ENCODE assay signal across 11 mouse cellular contexts in the genomic region with DNA sequence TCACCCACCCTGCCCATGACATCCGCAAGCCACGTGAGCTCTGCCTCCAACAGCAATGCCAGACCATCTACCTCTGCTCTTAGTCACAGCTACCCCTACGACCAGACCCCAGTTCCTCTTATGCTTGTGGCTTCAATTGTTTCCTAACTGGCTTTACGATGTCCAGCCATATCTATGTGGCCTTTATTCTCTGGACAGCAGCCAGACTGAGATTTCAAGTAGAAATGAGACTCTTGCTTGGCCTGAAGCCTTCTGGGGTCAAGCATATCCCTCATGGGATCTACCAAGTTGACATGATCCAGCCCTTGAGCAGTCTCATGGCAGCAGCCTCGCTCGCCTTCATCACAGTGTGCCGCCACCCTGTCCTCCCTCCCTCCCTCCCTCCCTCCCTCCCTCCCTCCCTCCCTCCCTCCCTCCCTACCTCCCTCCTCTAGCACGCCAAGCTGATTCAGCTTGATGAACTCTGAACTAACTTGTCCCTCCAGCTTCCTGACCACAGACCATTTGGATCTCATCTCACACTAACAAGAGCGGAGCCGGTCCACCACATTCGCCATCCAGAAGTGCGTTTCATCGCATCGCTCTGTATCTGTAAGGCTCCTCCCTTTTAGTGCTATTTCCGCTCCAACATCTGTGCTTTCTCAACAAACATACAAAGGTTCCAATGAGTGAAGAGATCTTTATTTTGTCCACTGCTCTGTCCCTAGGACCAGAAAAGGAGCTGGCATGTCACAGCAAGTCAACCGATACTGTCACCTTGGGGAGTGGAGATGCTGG. TPM values are rescaled to one million over a fixed set of nuclear protein-coding genes. Genes with fewer than 3 reads are reported as not detected.
DNase-seq lines count a peak whose midpoint lies in the region; ATAC-seq and TF ChIP-seq lines count a peak whose summit lies in the region.
"Had no signal": no experiment of that assay in that cellular context is flagged by ENCODE, and none has a peak within 500 bp of the region (broad histone marks: within the 10 kb centered on the region; RNA-seq: fewer than 3 reads in every experiment).

No protein-coding gene starts in this region.

- H3K27ac ChIP-seq in heart, postnatal 0 days (ENCODE audit: low read depth) = peak overlapping the region; percentile 57
- H3K27ac ChIP-seq: hindbrain, embryonic 13.5 days had no signal

- TF ChIP-seq EP300 in heart, postnatal 0 days (IDR thresholded peaks at IDR 0.05; ENCODE audit: low read depth) = no peak

- H3K27me3 ChIP-seq in heart, postnatal 0 days (ENCODE audit: control insufficient read depth, insufficient read depth, low read length) = no peaks in the 10 kb centered on the region

- H3K4me3 ChIP-seq in heart, postnatal 0 days (ENCODE audit: low read depth, low read length) = no peak overlapping the region
- H3K4me3 ChIP-seq: hindbrain, embryonic 13.5 days had no signal

- peak; percentile 22; the same call in 1 of the 2 replicates for ATAC-seq in heart, postnatal 0 days (ENCODE audit: insufficient read depth, low read depth)

- no peak overlapping the region for H3K9ac ChIP-seq in heart, postnatal 0 days (replicated peaks; ENCODE audit: low read depth, low read length)
- H3K9ac ChIP-seq: hindbrain, embryonic 13.5 days had no signal

- no peaks in the 10 kb centered on the region for H3K9me3 ChIP-seq in heart, postnatal 0 days (replicated peaks; ENCODE audit: control insufficient read depth, low read length)
- H3K9me3 ChIP-seq: G1E; hindbrain, embryonic 13.5 days had no signal

- peak; percentile 31 for DNase-seq in adrenal gland, postnatal 10 days
- no peak for DNase-seq in adrenal gland, adult (ENCODE audit: inconsistent age in 2 of 2, low spot score in 1 of 2)
- peak; percentile 73 for DNase-seq in 416B (ENCODE audit: low read depth)
- DNase-seq in heart, postnatal 0 days (ENCODE audit: low spot score) = no peak
- peak; percentile 31 for DNase-seq in lung, postnatal 10 days
- no peak for DNase-seq in cerebellum, adult 8-10 months
- no peak for DNase-seq in layer of hippocampus, postnatal 14 days (ENCODE audit: low spot score in 2 of 2)
- no peak for DNase-seq in frontal cortex, adult 2 months (ENCODE audit: extremely low spot score in 1 of 2, low spot score in 1 of 2)
- DNase-seq: right cerebral cortex, adult 18-20 months had no signal

- no peak for TF ChIP-seq CTCF in heart, postnatal 0 days (IDR thresholded peaks at IDR 0.05; ENCODE audit: low read depth)

- H3K36me3 ChIP-seq in heart, postnatal 0 days (replicated peaks; ENCODE audit: control insufficient read depth, insufficient read depth, low read length) = no peaks in the 10 kb centered on the region
- H3K36me3 ChIP-seq: G1E; hindbrain, embryonic 13.5 days had no signal

- no peak overlapping the region for H3K4me2 ChIP-seq in heart, postnatal 0 days (ENCODE audit: low read depth, low read length)
- H3K4me2 ChIP-seq: hindbrain, embryonic 13.5 days had no signal

- 72% methylated on average over 16 of the region's 16 CpGs for WGBS in heart, postnatal 0 days

- peaks cover 27% of the 10 kb centered on the region for H3K4me1 ChIP-seq in heart, postnatal 0 days (ENCODE audit: control insufficient read depth, insufficient read depth)
- H3K4me1 ChIP-seq: hindbrain, embryonic 13.5 days had no signal

RNA-seq across cellular contexts. Expression of gene Add3, which starts 9.7 kb away (rescaled TPM):
- 10 to 100 TPM; 77.6 to 89.0 TPM for total RNA-seq in adrenal gland, postnatal 10 days (2021)
- 62.1 and 78.8 TPM in 2 replicates for total RNA-seq in heart, postnatal 0 days (2014; rRNA removed; ENCODE audit: low replicate concordance)
- polyA plus RNA-seq in heart, postnatal 0 days (2015; fragmentation: Nextera tagmentation; extraction: Ambion mirVana) = 81.2 and 82.9 TPM in 2 replicates
- 100 to 1,000 TPM; 119 to 124 TPM for total RNA-seq in layer of hippocampus, postnatal 14 days (2021)
- 72.3 and 83.1 TPM in 2 replicates for polyA plus RNA-seq in frontal cortex, adult 2 months (2012; rRNA removed)

Comparison
In these comparisons a context has a peak if more than half of its experiments do, and no peak if none do; other contexts are left out.
1. DNase-seq: peak in adrenal gland, postnatal 10 days (single experiment), 416B (single experiment) and lung, postnatal 10 days (single experiment); none in adrenal gland, adult (0 of 2), heart, postnatal 0 days (single experiment), cerebellum, adult 8-10 months (single experiment), layer of hippocampus, postnatal 14 days (0 of 2) and frontal cortex, adult 2 months (0 of 2).